Mouse (Mus musculus) megakaryocyte, embryonic 14.5 days (primary cell): ENCODE measurements around the gene Hand2.

Source experiments
- FLI1 ChIP-seq: IDR thresholded peaks from 2 replicates; pipeline ENCODE4 v1.6.1; 2012; ENCODE audit warnings: low read length, inconsistent platforms, mixed read lengths
- GATA1 ChIP-seq: IDR thresholded peaks from 3 replicates; pipeline ENCODE4 v1.6.1; 2012; ENCODE audit warnings: mixed read lengths, low read length, inconsistent platforms, borderline replicate concordance

DNA sequence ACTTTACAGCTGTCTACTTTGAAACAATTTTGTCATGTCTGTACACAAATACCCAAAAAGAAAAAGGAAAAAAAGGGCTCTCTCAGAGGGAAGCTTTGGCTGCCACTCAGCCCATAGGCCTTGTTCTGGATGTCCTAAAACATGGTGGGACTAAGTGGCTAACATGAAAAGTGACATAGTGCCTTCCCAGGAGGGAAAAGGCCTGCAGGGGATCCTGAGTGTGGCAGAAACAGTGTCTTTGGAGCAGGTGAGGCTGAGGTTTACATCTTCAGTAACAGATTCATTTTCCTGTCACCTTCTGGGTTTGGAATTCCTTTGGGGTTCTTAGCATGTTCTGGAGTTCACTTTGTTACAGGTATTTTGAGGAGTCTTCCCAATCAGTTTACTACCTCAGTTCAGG is 3.7 kb upstream of the Hand2 start:
- no peak for TF ChIP-seq FLI1
- TF ChIP-seq GATA1 = no peak
